Mouse (Mus musculus) heart, postnatal 0 days (tissue): ENCODE measurements around the gene Pbx2. TPM values are rescaled to one million over a fixed set of nuclear protein-coding genes. Genes with fewer than 3 reads are reported as not detected.

Source experiments
- ATAC-seq: fragments of 200-750 bp; cut with Nextera tagmentation; 2 replicates; pipeline ENCODE4 v1.8.0; 2017; ENCODE audit warnings: low read depth, moderate number of reproducible peaks, moderate library complexity; ENCODE audit not compliant: insufficient read depth
- DNase-seq: peaks from one replicate; pipeline ENCODE4 v3.0.0-alpha.2; 2016; ENCODE audit warnings: low spot score
- H3K27ac ChIP-seq: fragments of 300-500 bp; sonication (generic); 2 replicates; pipeline ENCODE4 v1.5.1; 2014; ENCODE audit warnings: low read depth, mild to moderate bottlenecking
- H3K27me3 ChIP-seq: fragments of 300-500 bp; sonication (generic); 2 replicates; pipeline ENCODE4 v1.6.1; 2014; ENCODE audit warnings: low read length, mixed read lengths; ENCODE audit not compliant: control insufficient read depth, insufficient read depth
- H3K36me3 ChIP-seq: fragments of 300-500 bp; sonication (generic); replicated peaks from 2 replicates; pipeline ENCODE4 v1.6.1; 2014; ENCODE audit warnings: low read length, mixed read lengths; ENCODE audit not compliant: control insufficient read depth, insufficient read depth
- H3K4me1 ChIP-seq: fragments of 300-500 bp; sonication (generic); 2 replicates; pipeline ENCODE4 v1.6.1; 2014; ENCODE audit warnings: antibody characterized with exemption; ENCODE audit not compliant: control insufficient read depth, insufficient read depth
- H3K4me2 ChIP-seq: fragments of 300-500 bp; sonication (generic); 2 replicates; pipeline ENCODE4 v1.6.1; 2014; ENCODE audit warnings: low read depth, mild to moderate bottlenecking, low read length, moderate library complexity
- H3K4me3 ChIP-seq: fragments of 300-500 bp; sonication (generic); 2 replicates; pipeline ENCODE4 v1.5.1; 2014; ENCODE audit warnings: low read depth, low read length
- H3K9ac ChIP-seq: fragments of 300-500 bp; sonication (generic); replicated peaks from 2 replicates; pipeline ENCODE4 v1.6.1; 2014; ENCODE audit warnings: low read depth, low read length, mixed read lengths
- H3K9me3 ChIP-seq: fragments of 300-500 bp; sonication (generic); replicated peaks from 2 replicates; pipeline ENCODE4 v1.6.1; 2016; ENCODE audit warnings: low read length; ENCODE audit not compliant: control insufficient read depth
- CTCF ChIP-seq: IDR thresholded peaks from 2 replicates; pipeline ENCODE4 v1.5.1; 2016; ENCODE audit warnings: antibody characterized with exemption, control low read depth, low read depth
- EP300 ChIP-seq: IDR thresholded peaks from 2 replicates; pipeline ENCODE4 v1.6.1; 2016; ENCODE audit warnings: antibody characterized with exemption, low read depth
- WGBS: fragments of 180-500 bp; shearing (Covaris S2); extraction: QIAGEN DNeasy Blood & Tissue Kit; methylation state at CpG from one replicate; pipeline ENCODE4 v1.1.7; 2014; 5-methylcytosine and 5-hydroxymethylcytosine counted together
- polyA plus RNA-seq: library from polyadenylated mRNA; unstranded; fragments of >200 nt; fragmentation: Nextera tagmentation; extraction: Ambion mirVana; gene quantifications from 2 replicates; pipeline ENCODE4 v1.2.1, GENCODE M21; 2015
- total RNA-seq: library from RNA; depleted of rRNA; stranded (reverse); fragments of >200 nt; gene quantifications from 2 replicates; pipeline ENCODE4 v1.2.3, GENCODE M21; 2014; ENCODE audit warnings: low replicate concordance

The Pbx2 gene
- total and polyA plus RNA-seq, 2 experiments from 2014 or later = 3.3 to 42.6 TPM

- H3K4me1 ChIP-seq = peaks cover 22% of the 10 kb centered on the region
- 18% methylated on average over 24 of the region's 24 CpGs for WGBS
- H3K9me3 ChIP-seq = no peaks in the 10 kb centered on the region
- H3K27me3 ChIP-seq = no peaks in the 10 kb centered on the region
- peak overlapping the region; percentile 70 for H3K4me3 ChIP-seq
- H3K4me2 ChIP-seq = peak overlapping the region; percentile 98
- H3K9ac ChIP-seq = peak overlapping the region; percentile 84
- ATAC-seq (no peak), DNase-seq (no peak)
- peak overlapping the region; percentile 95 for H3K27ac ChIP-seq
- peaks cover 20% of the 10 kb centered on the region for H3K36me3 ChIP-seq
- TF ChIP-seq EP300 (no peak), CTCF (no peak)
These were observed 13.6 kb downstream of the Pbx2 start for GRCm38 (mm10) chr17:34604511-34605237.

- peak; percentile 92 for DNase-seq
- Histone ChIP-seq H3K4me2 (peak overlapping the region; percentile 98), H3K4me1 (peaks cover 22% of the 10 kb centered on the region), H3K9me3 (no peaks in the 10 kb centered on the region), H3K27me3 (no peaks in the 10 kb centered on the region), H3K36me3 (peaks cover 17% of the 10 kb centered on the region), H3K4me3 (peak overlapping the region; percentile 70), H3K27ac (peak overlapping the region; percentile 95), H3K9ac (peak overlapping the region; percentile 84)
- peak; percentile 40 for ATAC-seq
- TF ChIP-seq CTCF = no peak
- TF ChIP-seq EP300 = no peak
- 0% methylated on average over 27 of the region's 30 CpGs for WGBS
These were observed 14.5 kb downstream of the Pbx2 start for GRCm38 (mm10) chr17:34605609-34606008.

GRCm38 (mm10) chr17:34606186-34607039, 15.3 kb downstream of the Pbx2 start:
- ATAC-seq (no peak), DNase-seq (no peak)
- TF ChIP-seq CTCF (no peak), EP300 (no peak)
- Histone ChIP-seq H3K27ac (peak overlapping the region; percentile 95), H3K27me3 (no peaks in the 10 kb centered on the region), H3K9ac (peak overlapping the region; percentile 84), H3K9me3 (no peaks in the 10 kb centered on the region), H3K4me1 (peaks cover 22% of the 10 kb centered on the region), H3K4me2 (peak overlapping the region; percentile 98), H3K36me3 (peaks cover 18% of the 10 kb centered on the region), H3K4me3 (peak overlapping the region; percentile 70)
- 15% methylated on average over 31 of the region's 32 CpGs for WGBS

- Histone ChIP-seq H3K4me3 (no peak overlapping the region), H3K9me3 (no peaks in the 10 kb centered on the region), H3K4me1 (peaks cover 17% of the 10 kb centered on the region), H3K9ac (no peak overlapping the region), H3K27me3 (no peaks in the 10 kb centered on the region), H3K27ac (no peak overlapping the region), H3K36me3 (peaks cover 28% of the 10 kb centered on the region), H3K4me2 (no peak overlapping the region)
- ATAC-seq (no peak), DNase-seq (no peak)
- TF ChIP-seq CTCF = no peak
- TF ChIP-seq EP300 = no peak
- WGBS = 67% methylated on average over 7 of the region's 7 CpGs
These were observed 16.9 kb downstream of the Pbx2 start for GRCm38 (mm10) chr17:34607997-34608396.

GRCm38 (mm10) chr17:34611050-34611449, 20.0 kb downstream of the Pbx2 start:
- Histone ChIP-seq H3K27me3 (no peaks in the 10 kb centered on the region), H3K36me3 (peaks cover 51% of the 10 kb centered on the region), H3K9ac (no peak overlapping the region), H3K4me3 (no peak overlapping the region), H3K4me2 (no peak overlapping the region), H3K9me3 (no peaks in the 10 kb centered on the region), H3K27ac (no peak overlapping the region), H3K4me1 (peaks cover 10% of the 10 kb centered on the region)
- WGBS = 89% methylated on average over 8 of the region's 8 CpGs
- no peak for DNase-seq
- TF ChIP-seq EP300 (no peak), CTCF (no peak)
- no peak for ATAC-seq
